Mouse (Mus musculus): Measurements from ENCODE around the gene Prkce.

Gene Prkce

DNA sequence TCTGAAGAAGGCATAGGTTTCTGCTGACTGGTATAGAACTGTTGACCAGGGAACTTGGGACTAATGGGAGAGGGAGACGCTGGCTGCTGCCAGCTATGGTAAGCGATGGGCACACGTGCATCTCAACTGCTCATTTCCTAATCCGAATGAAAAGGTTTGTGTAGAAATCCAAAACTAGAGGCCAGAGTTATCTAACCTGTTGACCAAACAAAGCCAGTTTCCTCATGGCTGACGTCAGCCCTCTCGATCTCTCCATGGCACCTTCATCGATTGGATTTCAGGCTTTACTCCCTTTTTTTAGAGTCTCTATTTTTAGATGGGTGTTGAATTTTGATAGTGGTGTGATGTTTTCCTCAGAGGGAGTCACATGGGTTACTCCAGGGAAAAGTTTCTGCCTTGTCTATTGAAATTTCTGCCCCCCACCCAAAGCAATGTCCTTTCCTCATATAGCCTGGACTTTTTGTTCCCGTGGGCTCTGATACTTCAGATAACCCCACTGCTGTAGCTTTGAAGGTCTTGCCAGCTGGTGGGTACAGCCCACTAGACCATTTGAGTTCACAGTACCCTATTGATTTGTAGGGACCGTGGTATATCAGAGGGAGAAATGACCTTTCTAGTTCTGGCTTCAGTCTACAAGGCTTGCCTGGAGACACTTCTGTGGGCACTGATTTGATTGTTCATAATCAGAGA, 335.8 kb downstream of the Prkce start:
- in situ Hi-C loops (cut with MseI, MboI), result loop anchor here in 1 of 2 experiments (10.0 kb wide), 1 partner anchor 311 kb away; no protein-coding TSS in a partner anchor

DNA sequence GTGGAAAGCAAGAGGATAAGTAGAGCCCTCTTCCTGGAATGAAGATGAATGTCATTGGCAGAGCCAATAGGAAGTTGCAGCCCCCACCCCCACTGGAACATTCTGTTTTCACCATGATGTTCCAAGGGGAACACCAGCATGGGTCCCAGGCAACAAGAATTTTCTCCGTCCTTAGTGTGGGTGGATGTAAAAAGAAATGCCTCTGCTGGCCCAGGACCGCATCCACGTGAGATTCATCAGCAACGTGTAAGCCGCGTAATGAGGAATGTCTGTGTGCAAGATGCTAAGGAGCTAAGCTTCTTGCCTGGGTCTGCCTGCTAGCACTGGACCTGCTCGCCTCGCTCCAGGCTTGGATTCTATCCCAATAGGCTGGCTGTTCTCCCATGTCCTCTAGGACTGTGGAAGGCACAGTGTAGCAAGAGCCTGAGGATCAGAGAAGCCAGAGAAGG, 337.6 kb downstream of the Prkce start, which contains the start of gene Gm10309:
Gm10309 (minus strand) TSS at position 50 of the 449 bp plus-strand sequence.
- in situ Hi-C loops (cut with MseI, MboI), result loop anchor here in 1 of 2 experiments (10.0 kb wide), 1 partner anchor 310 kb away; no protein-coding TSS in a partner anchor

DNA sequence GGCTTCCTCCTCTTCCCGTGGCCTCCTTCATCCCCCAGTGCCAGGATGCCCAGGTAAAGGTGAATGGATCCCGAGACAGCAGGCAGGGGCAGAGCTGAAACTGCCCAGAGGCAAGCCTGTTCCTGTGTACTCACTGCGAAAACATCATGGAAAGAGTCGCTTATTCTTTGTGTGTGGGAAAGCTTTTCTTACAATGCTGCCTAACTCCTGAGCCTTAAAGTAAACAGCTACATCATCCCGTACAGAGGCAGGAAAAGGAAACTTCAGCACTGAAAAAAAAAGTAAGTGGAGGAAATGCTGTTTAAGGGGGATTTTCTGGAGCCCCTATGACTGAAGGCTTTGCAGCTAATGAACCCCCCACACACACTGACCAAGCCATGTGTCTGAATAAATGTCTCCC, 339.3 kb downstream of the Prkce start:
- in situ Hi-C loops (cut with MseI, MboI), result loop anchor here in 1 of 2 experiments (10.0 kb wide), 1 partner anchor 308 kb away; no protein-coding TSS in a partner anchor

DNA sequence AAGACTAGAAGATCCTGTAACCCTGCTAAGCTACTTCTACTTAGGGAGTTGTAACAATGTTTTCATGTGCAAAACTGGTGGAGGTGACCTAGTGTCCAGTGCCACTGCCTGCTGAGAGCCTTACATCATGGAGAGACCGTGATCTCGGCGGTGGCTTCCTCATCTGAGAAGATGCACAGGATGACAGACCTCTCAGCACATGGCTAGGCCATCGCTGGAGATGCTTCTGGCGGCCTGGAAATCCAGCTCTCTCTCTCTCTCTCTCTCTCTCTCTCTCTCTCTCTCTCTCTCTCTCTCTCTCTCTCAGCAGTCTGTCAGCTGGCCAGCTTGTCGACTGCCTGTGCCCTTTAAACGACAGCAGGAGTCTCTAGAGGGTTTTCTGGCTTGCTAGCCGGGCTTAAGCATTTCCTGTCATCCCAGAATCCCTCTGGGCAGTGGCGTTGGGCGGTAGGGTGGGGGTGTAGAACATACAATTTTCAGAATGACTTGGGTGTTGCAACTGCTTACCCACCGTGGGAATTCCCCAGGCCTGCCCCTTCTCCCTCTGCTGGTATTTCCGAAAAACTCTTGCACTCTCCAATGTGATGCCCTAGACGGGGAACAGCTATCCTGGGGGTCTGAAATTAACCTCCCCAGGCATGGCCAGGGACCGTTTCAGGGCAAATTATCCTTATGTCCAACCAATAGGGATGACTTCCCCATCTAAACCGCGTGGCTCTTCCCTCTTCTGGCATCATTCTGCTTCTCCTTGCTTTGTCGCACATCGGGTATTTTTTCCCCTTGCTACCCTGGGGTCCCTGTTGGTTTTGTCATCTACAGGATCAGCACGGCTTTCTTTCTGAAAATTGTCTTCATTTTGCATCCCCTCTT, 340.0 kb downstream of the Prkce start:
- in situ Hi-C loops (cut with MseI, MboI), result loop anchor here in 1 of 2 experiments (10.0 kb wide), 1 partner anchor 307 kb away; no protein-coding TSS in a partner anchor

DNA sequence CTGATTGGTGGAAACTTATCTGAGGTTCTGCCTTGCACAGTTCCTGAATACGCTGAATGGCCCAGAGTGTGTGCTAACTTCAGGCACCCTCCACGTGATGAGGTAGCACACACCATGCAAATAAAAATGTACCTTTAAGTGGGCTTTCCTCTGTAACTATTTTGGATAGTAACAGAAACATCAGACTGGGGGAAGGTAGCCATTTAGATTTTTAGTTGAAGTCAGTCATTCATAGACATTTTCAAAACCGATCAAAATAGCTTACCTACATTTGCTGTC, 340.6 kb downstream of the Prkce start:
- in situ Hi-C loops (cut with MseI, MboI), result loop anchor here in 1 of 2 experiments (10.0 kb wide), 1 partner anchor 307 kb away; no protein-coding TSS in a partner anchor

DNA sequence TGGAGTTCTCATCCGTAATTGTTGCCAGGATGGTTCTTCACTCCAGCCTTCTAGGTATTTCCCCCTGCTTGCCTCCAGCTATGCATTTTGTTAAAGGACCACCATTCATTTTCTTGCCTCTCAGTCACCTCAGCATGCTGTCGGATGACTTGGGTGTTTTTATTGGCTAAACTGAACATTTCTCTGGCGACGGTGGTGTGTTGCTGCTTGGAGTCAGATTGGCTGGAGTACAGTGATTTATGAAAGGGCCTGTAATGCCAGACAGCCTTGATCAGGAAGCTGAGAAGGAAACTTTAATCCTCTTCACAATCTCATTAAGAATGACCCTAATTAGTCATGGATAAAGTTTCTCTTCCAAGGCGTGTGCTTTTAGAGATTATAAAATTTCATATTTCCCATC, 342.3 kb downstream of the Prkce start:
- in situ Hi-C loops (cut with MseI, MboI), result loop anchor here in 1 of 2 experiments (10.0 kb wide), 1 partner anchor 305 kb away; no protein-coding TSS in a partner anchor

DNA sequence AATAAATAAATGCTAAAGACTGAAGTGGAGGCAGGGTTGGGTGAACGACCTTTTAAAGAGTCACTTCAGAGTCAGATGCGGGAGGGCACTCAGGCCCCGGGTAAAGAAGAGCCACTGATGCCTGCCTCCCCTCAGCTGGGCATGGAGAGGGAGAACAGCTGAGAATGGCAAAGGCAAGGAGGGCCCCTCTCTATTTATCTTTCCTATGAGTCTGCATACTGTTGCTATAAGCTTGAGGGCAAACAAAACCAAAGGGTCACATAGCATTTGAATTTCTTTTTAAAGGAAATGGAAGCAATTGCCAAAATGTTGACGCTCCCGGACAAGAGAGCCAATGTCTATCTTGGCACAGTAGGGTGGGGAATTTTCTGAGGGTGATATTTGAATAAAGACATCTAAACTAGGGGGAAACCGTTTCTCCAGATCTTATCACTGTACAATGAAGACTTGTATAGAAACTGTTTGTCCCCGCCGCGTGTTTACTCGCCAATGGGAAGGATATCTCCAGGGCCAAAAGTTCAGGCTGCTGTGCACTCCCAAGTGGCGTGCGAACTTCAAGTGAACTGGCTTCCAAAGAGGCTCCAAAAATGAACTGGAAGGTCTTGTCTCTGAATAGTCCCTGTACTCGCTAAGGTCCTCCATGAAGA, 347.5 kb downstream of the Prkce start:
- in situ Hi-C loops (cut with MseI, MboI), result no loop called here

DNA sequence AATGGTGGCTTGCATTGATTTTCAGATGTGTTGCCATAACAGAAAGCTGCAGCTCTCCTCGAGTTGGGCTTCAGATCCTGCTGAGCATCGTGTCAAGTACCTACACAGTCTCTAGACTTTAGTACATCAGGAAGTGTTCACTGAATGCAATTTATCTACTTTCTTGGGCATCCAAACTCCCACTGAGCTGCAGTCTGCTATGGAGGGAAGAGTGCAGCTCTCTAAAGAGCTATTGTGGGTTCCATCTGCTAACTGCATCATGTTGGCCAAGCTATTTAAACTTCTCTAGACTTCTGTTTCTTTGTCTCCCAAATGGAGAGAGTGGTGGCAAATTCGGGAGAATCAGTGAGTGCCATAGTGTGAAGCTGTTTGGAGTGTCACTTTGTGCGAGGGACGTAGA, 349.0 kb downstream of the Prkce start:
- in situ Hi-C loops (cut with MseI, MboI), result no loop called here

DNA sequence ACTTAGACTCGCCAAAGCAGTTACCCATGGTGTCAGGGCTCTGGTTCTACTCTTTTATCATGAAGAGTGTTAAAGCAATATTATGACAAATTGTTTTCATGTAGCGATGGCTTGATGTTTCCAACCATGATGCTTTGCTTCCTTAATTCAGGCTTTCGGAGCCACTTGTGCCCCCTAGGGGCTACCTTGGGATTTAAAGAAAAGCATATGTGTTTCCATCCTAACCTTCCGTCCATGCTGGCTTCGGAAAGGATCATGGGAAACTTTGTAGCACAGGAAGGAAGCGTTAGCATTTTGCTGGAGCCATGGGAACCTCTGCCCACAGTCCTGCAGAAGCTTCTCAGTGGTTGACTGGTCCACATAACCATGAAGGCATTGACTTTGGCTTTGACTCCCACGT, 351.0 kb downstream of the Prkce start:
- in situ Hi-C loops (cut with MseI, MboI), result no loop called here

DNA sequence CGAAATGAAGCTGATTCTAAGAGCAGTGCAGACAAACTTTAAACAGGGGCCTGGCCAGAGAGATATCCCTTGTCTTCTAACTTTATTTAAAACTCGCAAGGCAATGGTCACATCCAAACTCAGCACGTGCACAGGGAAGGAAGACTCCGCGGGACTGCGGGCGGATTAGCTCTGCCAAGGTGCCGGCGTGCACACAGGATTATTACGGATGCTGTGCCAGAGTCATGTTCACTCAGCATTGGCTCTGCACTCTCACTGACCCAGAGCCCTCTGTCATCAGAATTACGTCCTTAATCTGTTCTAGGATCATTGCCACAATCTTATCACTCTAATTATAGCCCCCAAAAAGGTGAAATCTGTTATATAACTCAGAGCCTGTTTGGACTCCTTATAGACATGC, 353.7 kb downstream of the Prkce start:
- in situ Hi-C loops (cut with MseI, MboI), result no loop called here

DNA sequence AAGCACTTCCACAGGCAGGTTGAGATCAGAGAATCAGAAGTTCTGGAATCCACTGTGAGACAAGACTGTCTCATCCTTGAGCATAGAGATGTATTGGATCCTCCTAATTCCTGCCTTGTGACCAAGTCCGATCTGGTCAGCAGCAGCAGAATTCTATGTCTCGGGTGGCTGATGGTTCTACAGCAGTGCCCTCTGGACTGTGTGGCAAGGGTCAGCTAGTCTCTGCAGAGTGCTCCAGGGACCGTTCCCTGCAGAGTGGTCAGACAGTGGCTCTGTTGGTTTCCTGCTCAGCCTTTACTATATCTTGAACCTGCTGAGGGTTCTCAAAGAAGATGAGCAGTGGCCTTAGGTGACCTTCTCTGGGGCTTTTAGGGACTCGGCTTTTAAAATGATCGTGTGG, 355.1 kb downstream of the Prkce start:
- in situ Hi-C loops (cut with MseI, MboI), result no loop called here

DNA sequence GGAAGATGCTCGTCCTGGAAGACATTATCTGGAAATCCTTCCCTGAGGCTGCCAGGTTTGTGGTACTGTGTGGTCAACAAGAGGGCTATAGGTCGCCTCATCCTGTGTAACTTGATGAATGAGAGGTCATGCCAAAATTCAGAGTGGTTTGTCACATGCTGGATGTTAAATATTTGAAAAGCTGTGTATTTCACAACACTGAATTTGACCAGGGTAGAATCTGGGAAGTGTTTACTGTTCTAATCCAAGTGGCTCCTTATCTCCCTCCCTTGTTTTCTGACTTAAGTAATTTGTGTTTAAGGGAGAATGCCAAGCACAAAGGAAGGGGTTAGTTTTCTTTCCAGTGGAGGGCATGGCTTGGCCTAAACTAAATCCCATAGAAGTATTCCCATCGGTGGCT, 355.8 kb downstream of the Prkce start:
- in situ Hi-C loops (cut with MseI, MboI), result no loop called here

DNA sequence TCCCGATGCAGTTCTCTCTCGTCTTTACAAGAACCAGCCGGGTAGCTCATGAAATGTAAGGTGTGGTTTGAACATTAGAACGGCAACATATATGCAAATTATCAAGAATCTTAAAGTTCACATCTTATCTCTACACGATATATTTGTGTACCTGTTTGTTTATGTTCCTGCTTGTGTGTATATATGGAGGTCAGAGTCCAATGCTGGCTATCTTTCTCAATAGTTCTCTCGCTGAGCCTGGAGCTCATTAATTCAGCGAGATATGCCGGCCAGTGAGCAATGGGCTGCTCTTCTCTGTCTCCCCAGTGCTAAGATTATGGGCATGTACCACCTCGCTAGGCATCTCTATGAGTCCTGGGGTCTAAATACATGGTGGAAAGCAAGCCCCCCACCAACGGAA, 356.3 kb downstream of the Prkce start:
- in situ Hi-C loops (cut with MseI, MboI), result no loop called here

DNA sequence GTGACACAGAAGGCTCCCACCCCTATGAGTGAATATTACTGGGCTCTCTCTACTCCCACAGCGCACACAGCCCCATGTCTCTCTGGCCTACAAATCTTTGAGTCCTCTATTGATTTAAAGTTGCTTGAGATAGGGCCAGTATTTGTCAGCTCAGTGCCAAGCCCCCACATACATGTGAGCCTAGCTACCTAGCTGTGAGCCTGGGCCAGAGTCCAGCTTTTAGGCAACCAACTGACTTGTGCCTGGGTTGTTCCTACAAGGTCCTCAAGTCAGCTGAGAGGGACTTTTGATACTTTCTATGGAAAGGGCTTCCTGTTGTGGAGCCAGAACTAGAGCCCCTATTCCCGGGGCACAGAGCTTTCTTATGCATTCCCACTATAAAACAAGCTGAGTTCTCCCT, 357.5 kb downstream of the Prkce start:
- in situ Hi-C loops (cut with MseI, MboI), result no loop called here

DNA sequence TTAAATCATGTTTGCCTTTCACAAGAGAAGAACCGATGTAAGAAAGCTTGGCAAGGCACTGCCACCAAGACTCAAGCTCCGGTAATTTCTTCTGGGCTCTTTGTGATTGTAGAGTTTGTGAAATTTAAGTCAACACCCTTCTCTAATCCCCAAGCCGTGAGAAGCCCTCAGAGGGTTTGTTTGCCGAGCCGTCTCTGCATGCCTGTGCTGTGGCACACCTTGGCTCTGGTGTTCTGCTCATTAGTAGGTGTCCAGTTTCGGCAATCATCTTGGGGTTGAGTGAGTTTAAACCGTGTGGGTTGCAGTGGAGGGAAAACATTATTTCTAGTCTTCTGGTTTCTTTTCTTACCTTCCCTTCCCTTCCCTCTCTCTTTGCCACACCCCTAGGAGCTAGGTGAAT, 358.4 kb downstream of the Prkce start:
- in situ Hi-C loops (cut with MseI, MboI), result no loop called here

DNA sequence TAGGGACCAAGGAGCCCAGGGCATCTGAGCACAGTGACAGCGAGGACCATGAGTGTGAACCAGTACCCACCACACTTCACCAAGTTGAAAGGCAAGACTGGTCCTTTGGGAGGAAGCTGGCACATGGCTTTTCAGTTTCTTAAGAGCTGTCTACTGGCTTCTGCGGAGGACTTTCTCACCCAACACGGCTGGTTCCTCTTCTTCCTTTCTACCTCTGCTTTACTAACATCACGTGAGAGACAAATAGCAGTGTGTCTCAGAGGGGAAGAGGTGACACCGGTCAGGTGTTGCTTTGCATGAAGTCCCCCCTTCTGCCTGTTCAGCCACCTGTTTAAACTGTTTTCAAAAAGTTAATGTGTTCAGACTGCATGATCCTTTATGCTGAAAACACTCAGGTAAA, 359.7 kb downstream of the Prkce start:
- in situ Hi-C loops (cut with MseI, MboI), result no loop called here

DNA sequence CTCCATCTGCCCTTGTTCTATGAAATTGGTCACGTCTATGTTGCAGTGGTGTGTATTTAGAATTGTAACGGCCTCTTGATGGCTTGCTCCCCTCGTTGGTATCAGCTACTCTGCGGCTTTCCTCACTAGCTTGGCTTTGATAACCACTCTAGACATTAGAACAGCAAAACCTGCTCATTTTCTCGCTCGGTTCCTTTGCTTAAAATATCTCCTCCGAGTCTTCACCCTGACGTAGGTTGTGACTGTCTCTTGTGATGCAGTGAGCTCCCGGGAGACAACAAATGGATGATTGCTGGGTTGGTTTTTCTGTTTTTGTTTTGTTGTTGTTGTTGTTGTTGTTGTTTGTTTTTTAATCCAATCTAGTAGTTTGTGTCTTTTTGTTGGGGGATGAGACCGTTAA, 361.4 kb downstream of the Prkce start:
- in situ Hi-C loops (cut with MseI, MboI), result no loop called here

DNA sequence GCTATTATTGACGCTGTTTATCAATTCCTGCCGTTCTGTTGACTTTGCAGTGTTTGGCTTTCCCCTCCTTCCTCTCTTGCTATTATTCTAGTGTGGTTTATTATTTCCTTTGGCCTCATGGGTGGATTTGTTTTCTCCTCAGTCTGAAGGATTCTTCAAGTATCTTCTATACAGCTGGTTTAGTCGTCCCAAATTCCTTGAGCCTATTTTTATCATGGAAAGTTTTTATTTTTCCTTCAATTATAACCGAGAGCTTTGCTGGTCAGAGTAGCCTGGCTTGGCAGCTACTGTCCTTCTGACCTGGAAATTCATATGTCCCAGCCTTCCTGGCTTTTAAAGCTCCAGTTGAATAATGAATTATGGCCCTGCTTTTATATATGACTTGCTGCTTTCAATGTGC, 361.8 kb downstream of the Prkce start:
- in situ Hi-C loops (cut with MseI, MboI), result no loop called here

DNA sequence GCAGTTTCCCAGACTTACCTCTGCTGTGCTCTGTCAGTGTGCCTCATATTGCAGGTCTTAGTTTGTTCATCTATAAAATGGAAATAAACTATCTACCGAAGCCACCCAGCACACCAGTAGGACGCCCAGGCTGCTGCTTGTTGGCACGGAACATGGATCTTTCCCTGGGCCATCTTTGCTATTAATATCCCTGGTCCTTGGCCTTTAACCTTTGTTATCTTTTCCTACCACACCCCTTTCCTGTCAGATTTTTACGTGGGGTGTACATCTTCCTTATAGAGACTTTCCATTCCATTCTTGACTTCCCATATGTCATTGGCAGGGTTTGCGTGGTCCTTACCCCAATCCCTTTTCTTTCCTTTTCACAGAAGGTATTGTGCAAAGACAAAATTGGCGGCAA, 363.6 kb downstream of the Prkce start:
- in situ Hi-C loops (cut with MseI, MboI), result loop anchor here (5.0 to 10.0 kb wide), 2 partner anchors 274 to 281 kb away; no protein-coding TSS in a partner anchor

DNA sequence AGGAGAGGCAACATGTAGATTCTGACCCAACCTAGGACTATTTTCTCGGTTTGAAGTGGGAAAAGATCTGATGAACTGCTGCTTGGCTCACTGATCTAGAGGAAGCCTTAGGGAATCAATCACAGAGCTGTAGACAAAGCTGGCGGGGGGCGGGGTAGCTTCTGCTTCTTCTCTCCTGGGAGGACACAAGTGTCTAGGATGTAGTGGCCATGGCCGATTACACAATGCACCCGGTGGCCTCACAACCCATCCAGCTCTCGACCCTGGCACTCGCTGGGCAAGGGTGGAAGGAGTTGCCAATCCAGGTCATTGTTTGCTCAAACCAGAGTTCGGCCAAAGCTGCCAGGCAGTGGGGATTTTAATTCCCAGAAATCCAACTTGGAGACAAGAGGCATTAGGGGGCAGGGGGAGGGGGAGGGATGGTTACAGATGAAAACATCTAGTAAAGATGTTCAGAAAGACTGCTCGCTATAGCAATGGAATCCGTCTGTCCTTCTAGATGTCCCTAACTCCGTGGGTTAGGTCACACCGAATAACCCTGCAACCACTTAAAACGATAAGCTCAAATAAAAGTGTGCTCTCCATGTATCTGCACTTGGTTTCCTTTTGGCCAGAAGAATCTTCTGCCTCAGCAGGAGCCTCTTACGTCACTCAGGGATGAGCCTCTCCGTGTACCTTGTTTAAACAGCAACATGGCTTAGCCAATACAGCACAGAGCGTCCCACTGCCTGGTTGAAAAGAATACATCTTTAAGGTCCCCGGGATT, 365.4 kb downstream of the Prkce start:
- in situ Hi-C loops (cut with MseI, MboI), result loop anchor here (5.0 to 10.0 kb wide), 2 partner anchors 272 to 279 kb away; no protein-coding TSS in a partner anchor

DNA sequence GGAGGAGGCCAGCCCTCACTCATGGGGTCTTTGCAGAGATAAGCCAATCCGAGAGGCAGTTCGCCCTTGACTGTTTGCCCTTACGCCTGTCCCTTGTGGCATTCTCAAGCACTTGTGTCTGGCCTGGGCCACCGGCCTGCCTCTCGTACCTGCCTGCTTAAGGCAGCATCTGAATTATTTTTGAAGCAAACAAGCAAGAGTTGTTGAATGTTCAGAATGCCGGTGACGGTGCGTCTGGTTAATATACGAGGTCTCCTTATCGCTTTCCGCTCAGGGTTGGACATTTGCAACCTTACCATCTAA, 365.9 kb downstream of the Prkce start:
- in situ Hi-C loops (cut with MseI, MboI), result loop anchor here (5.0 to 10.0 kb wide), 2 partner anchors 271 to 279 kb away; no protein-coding TSS in a partner anchor
